Mouse (Mus musculus) kidney, adult 11 months (tissue): ENCODE data around the gene Alox12b.

ENCODE experiments used
- DNase-seq: peaks from one replicate; pipeline ENCODE4 v3.0.0; 2022

Alox12b gene

GRCm38 (mm10) chr11:69156800-69157199 lies at the start of gene Alox12b:
TSS of gene Alox12b (plus strand) at chr11:69156989.
- DNase-seq, result no peak

DNA sequence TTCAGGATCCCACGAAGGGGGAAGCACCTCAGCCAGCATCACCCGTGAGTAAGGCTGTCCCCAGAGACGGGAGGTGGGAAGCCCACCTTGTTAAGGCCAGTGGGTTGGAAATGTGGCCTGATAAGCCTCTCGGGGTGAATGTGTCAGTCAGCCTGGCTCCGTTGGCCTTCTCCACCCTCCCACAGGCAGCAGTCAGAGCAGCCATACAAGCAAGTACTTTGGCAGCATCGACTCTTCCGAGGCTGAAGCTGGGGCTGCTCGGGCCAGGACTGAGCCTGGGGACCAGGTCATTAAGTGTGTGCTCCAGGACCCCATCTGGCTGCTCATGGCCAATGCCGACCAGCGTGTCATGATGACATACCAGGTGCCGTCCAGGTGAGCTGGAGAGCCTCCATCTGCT lies 49.1 kb upstream of the Alox12b start:
- DNase-seq, result no peak

- no peak for DNase-seq
Observed at GRCm38 (mm10) chr11:69108223-69108622, 48.6 kb upstream of the Alox12b start.

GRCm38 (mm10) chr11:69109032-69109900 lies 47.5 kb upstream of the Alox12b start:
- DNase-seq, result no peak

GRCm38 (mm10) chr11:69110319-69111046 lies 46.3 kb upstream of the Alox12b start:
- DNase-seq, result peak; percentile 84

DNA sequence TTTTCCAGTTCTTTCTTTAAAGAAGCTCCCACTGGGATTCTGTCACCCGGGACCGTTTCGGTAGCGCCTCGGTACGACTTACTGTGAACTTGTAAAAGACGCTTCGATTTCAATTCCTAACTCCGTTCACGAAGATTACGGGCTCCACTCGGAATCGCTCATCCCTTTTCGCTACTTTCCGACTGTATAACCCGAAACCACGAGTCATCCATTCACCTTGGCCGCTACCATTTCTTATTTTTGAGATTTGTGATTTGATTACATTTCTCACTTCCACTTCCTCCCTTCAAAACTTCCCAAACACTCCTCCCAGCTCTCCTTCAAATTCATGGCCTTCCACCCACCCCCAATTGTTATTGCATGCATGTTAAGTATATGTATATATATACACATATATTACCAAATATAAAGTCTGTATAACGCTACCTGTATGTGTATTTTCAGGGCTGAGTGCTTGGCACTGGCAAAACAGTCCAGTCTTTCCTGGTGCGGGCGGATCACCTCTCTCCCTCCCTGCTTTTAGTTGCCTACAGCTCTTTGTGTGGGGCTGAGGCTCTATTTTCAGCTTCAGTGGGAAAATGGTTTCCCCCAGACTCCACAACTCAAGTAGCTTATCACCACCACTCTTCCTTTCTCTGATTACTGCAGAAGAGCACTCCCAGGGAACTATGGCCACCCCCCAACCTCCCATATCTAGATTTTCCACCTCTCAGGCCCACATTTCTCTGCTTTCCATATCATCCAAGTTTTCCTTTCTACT lies 45.6 kb upstream of the Alox12b start:
- DNase-seq, result no peak

DNA sequence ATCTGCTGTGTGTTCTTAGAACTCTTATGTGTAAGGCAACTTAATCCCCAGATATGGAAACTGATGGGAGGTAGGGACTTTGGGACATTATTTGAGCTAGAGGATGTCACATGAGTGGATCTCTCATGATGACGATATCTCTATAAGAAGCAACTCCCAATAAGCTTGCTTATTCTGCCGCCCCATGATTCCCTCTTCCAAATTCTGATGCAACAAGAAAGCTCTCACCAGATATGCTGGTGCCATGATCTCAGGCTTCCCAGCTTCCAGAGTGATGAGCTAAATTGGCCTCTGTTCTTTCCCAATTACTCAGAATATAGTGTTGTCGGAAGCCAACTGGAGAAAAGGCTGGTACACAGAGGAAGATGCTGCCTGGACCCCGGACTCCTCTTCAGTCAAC lies 44.9 kb upstream of the Alox12b start:
- no peak for DNase-seq

DNA sequence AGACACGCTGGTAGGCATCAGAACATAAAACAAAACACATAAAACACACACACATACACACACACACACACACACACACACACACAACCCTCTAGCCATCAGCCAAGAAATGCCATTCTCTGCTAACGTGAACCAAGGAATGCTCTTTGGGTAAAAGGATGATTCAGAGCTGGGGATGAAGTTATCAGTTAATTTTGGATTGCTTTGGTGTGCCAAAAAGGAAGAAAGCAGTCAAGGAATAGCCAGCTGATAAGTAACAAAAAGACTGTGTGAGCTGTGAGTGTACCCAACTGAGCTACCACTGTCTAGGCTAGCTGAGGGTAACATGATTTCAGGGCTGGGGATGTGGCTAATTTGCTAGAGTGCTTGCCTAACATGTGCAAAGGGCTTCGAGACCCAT lies 42.8 kb upstream of the Alox12b start:
- no peak for DNase-seq

DNA sequence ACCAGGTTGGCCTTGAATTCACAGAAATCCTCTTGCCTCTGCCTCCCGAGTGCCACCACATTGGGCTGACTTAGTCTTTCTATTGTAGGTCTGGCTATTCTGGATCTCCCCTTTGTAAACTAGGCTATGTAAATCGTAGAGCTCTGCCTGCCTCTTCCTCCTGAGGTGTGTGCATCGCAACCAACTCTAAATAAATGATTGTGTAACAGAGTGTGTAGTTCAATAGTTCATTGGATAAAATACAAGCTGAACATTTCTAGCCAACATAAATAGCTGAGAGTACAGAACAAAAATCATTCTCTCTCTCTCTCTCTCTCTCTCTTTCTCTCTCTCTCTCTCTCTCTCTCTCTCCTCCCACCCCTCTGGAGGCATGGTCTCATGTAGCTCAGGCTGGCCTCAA lies 42.2 kb upstream of the Alox12b start:
- DNase-seq, result no peak

DNA sequence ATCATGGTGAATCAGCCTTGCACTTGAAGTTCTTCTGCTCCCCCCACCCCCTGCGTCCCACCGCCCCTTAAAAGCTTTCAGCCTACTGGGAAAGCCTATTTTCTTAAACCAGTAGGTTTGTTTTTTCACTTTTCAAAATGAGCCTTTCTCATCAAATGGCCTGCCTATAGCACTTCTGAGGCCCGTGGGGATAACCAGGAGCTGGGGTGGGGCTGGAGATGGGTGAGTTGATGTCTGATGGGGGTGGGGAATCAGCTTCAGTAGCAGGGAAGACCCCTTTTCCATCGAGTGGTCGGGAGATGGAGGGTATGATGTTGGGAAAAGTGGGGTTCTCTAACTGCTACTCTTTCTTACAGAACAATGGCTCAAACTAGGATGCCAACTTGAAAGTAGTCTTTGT lies 39.9 kb upstream of the Alox12b start:
- no peak for DNase-seq

DNA sequence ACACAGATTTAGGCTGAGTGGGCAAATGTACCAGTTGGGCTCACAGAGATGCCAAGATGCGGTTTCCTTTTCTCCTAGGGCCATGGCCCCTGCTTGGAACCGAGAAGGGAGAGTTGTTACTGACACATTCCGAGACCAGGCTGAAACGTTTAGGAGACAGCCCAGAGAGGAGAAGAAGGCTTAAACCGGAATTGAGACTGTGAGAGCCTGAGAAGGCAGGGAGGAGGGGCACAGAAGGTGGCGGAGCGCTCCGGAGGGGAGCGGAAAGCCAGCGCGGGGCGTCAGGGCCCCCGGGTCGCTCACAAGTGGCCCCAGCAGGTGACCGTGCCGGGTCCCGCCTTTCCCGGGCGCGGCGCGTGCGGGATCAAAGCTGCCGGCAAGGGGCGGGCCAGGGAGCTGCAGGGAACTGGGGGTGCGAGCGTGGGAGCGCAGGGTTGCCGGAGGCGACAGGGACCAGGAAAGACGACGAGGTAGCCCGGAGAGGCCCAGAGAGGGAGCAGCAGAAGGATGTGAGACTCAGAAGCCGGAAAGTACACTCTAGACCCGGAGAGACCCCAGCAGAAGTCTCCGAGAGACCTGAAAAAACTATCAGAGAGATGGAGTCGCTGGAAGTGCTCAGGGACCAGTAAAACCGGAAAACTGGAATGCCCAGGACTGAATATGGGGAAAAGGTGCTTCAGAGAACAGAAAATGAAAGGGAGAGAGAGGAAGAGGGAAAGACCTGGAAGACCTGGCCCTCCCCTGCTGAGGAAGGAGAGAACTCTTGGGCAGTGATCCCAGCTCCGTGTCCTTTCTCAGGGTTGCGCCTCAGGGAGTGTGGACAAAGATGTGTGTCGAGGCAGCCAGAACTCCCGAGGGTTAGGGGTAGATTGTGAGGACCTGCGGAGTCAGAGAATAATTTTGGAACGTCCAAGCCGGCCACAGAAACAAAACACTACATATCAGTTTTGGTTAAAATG lies 38.8 kb upstream of the Alox12b start:
- DNase-seq, result peak; percentile 58

- DNase-seq, result peak; percentile 79
Observed at GRCm38 (mm10) chr11:69118765-69119164, 38.0 kb upstream of the Alox12b start.

GRCm38 (mm10) chr11:69119446-69120155 lies 37.2 kb upstream of the Alox12b start:
- no peak for DNase-seq

GRCm38 (mm10) chr11:69120221-69121000 lies 36.4 kb upstream of the Alox12b start, which contains the start of gene Hes7:
TSS of gene Hes7 (plus strand) at chr11:69120404.
- DNase-seq, result no peak

DNA sequence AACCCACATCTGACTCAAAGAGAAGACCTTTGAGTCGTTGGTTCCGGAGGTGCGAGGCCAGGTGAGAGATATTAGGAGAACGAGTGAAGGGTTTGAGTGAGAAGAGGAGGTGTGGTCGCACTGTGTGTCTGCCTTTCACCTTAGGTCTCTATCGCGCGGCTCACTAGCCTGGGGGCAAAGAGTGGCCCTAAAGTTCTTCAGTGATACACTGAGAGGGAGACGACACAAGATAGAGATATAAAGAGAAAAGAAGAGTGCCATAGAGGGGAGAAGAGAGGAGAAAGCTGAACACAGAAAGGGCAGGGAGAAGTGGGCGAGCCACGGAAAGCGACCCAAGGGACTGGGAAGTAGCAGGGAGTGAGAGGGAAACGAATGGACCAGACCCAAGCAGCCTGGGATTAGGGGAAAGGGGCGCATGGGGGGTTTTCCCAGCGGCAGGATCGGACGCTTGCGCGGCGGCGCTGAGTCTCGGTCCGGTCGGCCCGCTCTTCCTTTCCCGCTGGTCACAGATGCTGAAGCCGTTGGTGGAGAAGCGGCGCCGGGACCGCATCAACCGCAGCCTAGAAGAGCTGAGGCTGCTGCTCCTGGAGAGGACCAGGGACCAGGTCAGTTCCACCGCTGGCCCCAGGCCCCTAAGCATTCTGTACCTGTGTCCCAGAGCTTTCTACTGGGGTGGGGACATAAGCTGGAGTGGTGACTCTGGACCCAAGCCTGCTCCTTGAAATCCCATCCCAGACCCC lies 35.6 kb upstream of the Alox12b start:
- DNase-seq, result no peak

DNA sequence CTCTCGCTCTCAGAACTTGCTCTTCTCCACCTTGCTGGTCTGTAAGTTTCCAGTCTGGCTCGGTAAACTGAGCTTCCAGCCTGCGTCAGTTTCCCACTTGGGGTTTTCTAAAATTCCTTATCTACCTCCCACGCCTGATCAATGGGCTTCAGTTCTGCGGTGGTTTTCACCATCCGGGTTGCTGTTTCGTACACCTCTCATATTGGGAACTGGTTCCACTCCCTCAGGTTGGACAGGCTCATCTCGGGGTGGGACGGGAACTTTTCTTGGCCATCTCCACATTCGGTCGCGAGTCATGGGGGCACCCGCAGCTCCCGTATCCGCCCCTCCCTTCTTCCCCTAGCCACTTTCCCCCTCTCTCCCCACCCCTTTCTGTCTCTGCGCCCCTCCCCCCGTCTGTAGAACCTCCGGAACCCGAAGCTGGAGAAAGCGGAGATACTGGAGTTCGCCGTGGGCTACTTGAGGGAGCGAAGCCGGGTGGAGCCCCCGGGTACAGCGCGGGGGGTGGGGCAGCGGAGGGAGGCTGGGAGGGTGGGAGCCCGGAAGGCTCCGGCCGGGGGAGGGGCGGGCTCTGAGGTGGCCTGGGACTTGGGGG lies 35.0 kb upstream of the Alox12b start:
- no peak for DNase-seq

GRCm38 (mm10) chr11:69122336-69122951 lies 34.3 kb upstream of the Alox12b start, which contains the start of gene 9130213A22Rik:
TSS of gene 9130213A22Rik (minus strand) at chr11:69122589.
- peak; percentile 85 for DNase-seq

DNA sequence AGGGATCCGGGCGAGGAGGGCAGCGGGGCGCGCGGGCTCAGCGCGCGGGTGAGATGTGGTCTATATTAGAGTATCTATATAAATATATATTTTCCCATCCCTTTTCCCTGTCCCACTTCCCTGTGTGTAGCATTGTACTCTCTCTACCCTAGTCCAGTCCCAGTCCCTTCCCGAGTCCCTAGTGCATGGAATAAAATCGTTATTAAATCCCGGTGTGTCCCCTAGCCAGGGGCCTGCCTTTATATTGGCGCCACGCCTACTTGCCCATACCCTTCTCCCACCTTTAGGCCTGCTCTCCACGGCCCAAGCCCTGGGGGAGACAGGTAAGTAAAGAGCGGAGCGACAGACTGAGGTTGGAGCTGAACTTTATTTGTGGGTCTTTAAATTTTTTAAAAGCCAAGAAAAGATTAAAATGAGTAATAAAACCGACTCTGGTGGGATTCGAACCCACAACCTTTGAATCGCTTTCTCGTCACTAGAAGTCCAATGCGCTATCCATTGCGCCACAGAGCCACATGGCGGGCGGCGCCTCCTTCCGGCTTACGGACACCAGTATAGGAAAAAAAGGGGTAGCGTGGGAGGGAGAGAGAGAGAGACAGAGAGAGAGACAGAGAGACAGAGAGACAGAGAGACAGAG lies 33.6 kb upstream of the Alox12b start:
- peak; percentile 87 for DNase-seq
